Comparison of ENCODE assay signal across 20 mouse cellular contexts in the genomic region with DNA sequence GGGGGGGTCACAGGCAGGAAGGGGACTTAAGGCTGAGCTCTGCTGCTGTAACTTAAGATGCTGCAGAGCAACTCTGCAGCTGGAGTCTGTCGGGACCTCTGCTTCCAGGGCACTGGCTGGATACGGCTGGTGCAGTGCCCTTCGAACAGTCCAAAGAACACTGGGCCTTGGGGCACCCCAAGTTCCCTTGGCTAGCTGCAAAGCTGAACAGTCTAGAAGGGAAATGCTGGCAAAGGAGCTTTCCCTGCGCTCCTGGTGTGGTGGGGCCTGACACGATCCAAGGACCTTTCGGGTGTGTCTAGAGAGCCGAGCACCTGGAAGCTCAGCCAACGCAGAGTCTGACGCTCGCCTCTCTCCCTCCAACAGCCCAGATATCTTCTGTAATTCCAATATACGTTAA. TPM values are rescaled to one million over a fixed set of nuclear protein-coding genes. Genes with fewer than 3 reads are reported as not detected.
A peak's percentile ranks its signal among the peaks of the same experiment; 100 is the strongest.
DNase-seq lines count a peak whose midpoint lies in the region; ATAC-seq lines count a peak whose summit lies in the region.
"Had no signal": no experiment of that assay in that cellular context is flagged by ENCODE, and none has a peak within 500 bp of the region (broad histone marks: within the 10 kb centered on the region; RNA-seq: fewer than 3 reads in every experiment).

No protein-coding gene starts in this region.

- H3K4me3 ChIP-seq in kidney, embryonic 15.5 days (replicated peaks) = no peak overlapping the region
- H3K4me3 ChIP-seq: embryonic facial prominence, embryonic 10.5 days; forebrain, embryonic 13.5 days; heart, embryonic 12.5 days; midbrain, embryonic 12.5 days had no signal

- H3K9me3 ChIP-seq in kidney, embryonic 15.5 days (replicated peaks) = no peaks in the 10 kb centered on the region
- H3K9me3 ChIP-seq: embryonic facial prominence, embryonic 10.5 days; forebrain, embryonic 13.5 days; heart, embryonic 12.5 days; midbrain, embryonic 12.5 days had no signal

- H3K9ac ChIP-seq in kidney, embryonic 15.5 days = no peak overlapping the region
- H3K9ac ChIP-seq: forebrain, embryonic 13.5 days; heart, embryonic 12.5 days; midbrain, embryonic 12.5 days had no signal

- ATAC-seq in kidney, embryonic 15.5 days (replicated peaks; ENCODE audit: low FRiP score) = no peak
- ATAC-seq in megakaryocyte-erythroid progenitor cell, adult 5-6 weeks (replicated peaks; ENCODE audit: low FRiP score, low TSS enrichment, poor library complexity, severe bottlenecking) = no peak
- ATAC-seq: CD4-positive, CD25-positive, alpha-beta regulatory T cell, adult 4 months; forebrain, embryonic 13.5 days had no signal

- H3K27ac ChIP-seq in kidney, embryonic 15.5 days = no peak overlapping the region
- H3K27ac ChIP-seq: embryonic facial prominence, embryonic 10.5 days; forebrain, embryonic 13.5 days; midbrain, embryonic 12.5 days had no signal

- no peak overlapping the region for H3K4me2 ChIP-seq in kidney, embryonic 15.5 days
- H3K4me2 ChIP-seq: forebrain, embryonic 13.5 days; heart, embryonic 12.5 days; liver, embryonic 11.5 days; midbrain, embryonic 12.5 days had no signal

- no peaks in the 10 kb centered on the region for H3K36me3 ChIP-seq in kidney, embryonic 15.5 days
- H3K36me3 ChIP-seq: embryonic facial prominence, embryonic 10.5 days; G1E; heart, embryonic 12.5 days; midbrain, embryonic 12.5 days had no signal

- WGBS in kidney, embryonic 15.5 days = 41% methylated on average over 11 of the region's 11 CpGs

- peaks cover 53% of the 10 kb centered on the region for H3K27me3 ChIP-seq in kidney, embryonic 15.5 days

- peaks cover 10% of the 10 kb centered on the region for H3K4me1 ChIP-seq in kidney, embryonic 15.5 days

- DNase-seq in cerebellum, adult 11 months = peak; percentile 38
- DNase-seq in cerebellum, postnatal 4 days (ENCODE audit: low spot score in 2 of 2) = no peak
- DNase-seq in kidney, adult 11 months = peak; percentile 14
- peak; percentile 35 for DNase-seq in brain, adult 2 months (ENCODE audit: low read depth, low spot score)
- peak; percentile 38 for DNase-seq in kidney, adult 9 months
- no peak for DNase-seq in gastrocnemius, postnatal 10 days
- DNase-seq: left cerebral cortex, postnatal 4 days; lung, adult 2 months; lung, postnatal 4 days; right cerebral cortex, adult 18-20 months had no signal

RNA-seq across cellular contexts. Expression of a gene that starts 12.8 kb away (rescaled TPM):
- 0.32 and 0.79 TPM in 2 replicates for polyA plus RNA-seq in kidney, embryonic 15.5 days (2015; fragmentation: Nextera tagmentation; extraction: Ambion mirVana)
- under 1 TPM; 0.26 to 0.63 TPM for total RNA-seq in gastrocnemius, postnatal 10 days (2021)
- total RNA-seq in megakaryocyte-erythroid progenitor cell, adult 5-6 weeks (2014; fragmentation: Nextera tagmentation) = not detected in 2 replicates
- not detected in 2 replicates for total RNA-seq in megakaryocyte-erythroid progenitor cell, adult 5-6 weeks (2017)
- total RNA-seq: hematopoietic stem cell, adult 5-6 weeks had no signal
- polyA plus RNA-seq: CD4-positive, CD25-positive, alpha-beta regulatory T cell, adult 4 months; G1E had no signal

Comparison
In these comparisons a context has a peak if more than half of its experiments do, and no peak if none do; other contexts are left out.
1. DNase-seq: peak in cerebellum, adult 11 months (single experiment), kidney, adult 11 months (single experiment), brain, adult 2 months (single experiment) and kidney, adult 9 months (single experiment); none in cerebellum, postnatal 4 days (0 of 2) and gastrocnemius, postnatal 10 days (single experiment).